Mouse (Mus musculus) cerebellum, adult 2 months (tissue): ENCODE measurements around the gene Tmem116.

Experiments
- CTCF ChIP-seq: fragments of 200-500 bp; IDR thresholded peaks from 2 replicates; pipeline ENCODE4 v1.5.1; 2011; ENCODE audit warnings: low read depth, mild to moderate bottlenecking, control low read depth, low read length, moderate library complexity, borderline replicate concordance; ENCODE audit not compliant: insufficient read depth
- POLR2A ChIP-seq: fragments of 200-500 bp; IDR thresholded peaks from 2 replicates; pipeline ENCODE4 v1.6.1; 2011; ENCODE audit warnings: low read length, control low read depth, borderline replicate concordance; ENCODE audit not compliant: insufficient read depth

GRCm38 (mm10) chr5:121462171-121462502 is 10.4 kb downstream of the Tmem116 start:
- TF ChIP-seq CTCF (no peak), POLR2A (no peak)
